Mouse (Mus musculus) cerebellum, adult 11 months (tissue): Measurements from ENCODE around the gene Chil4.
"Not testable (repeated sequence)": the region's sequence is repeated elsewhere in the genome, so short reads cannot be mapped to it uniquely, and the experiment has no call there.

Experiments used
- DNase-seq: peaks from one replicate; pipeline ENCODE4 v3.0.0; 2022

Chil4 gene

GRCm38 (mm10) chr3:106219407-106219806, at the start of gene Chil4:
Gene Chil4 (minus strand): TSS chr3:106219507.
- no peak for DNase-seq

DNA sequence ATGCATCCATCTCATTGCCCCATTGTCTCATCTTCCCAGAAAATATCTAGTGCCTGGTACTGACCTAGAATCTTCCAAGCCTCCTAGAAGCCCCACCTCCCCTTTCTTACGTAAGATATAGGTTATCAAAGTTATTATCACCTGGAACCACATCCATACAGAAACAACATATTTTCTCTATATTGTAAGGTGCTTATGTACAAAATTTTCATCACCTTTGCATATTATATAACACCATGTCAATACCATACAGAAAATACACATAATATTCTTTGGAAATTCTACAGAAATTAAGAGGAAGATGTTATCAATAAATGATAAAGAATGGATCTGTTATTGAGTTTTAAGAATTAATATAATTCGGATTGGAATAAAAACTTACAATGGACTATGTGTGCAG, 46.5 kb upstream of the Chil4 start:
- no peak for DNase-seq

DNA sequence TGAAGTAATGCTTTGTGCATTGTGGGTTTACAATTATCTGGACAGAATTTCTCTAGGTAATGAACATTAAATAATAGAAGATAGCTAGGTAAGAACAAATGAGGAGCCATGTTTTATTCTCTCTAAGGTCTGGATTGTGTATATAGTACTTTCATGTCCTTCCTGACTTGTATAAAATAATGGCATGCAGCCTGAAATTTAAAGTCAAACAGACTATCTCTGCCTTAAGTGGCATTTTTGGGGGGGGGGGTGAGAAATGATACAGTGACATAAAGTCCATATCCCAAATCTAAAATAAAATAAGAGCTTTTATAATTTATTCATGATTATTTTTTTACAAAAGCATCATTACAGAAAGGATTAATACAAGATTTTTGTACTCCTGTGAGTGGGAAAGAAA, 45.5 kb upstream of the Chil4 start:
- no peak for DNase-seq

DNA sequence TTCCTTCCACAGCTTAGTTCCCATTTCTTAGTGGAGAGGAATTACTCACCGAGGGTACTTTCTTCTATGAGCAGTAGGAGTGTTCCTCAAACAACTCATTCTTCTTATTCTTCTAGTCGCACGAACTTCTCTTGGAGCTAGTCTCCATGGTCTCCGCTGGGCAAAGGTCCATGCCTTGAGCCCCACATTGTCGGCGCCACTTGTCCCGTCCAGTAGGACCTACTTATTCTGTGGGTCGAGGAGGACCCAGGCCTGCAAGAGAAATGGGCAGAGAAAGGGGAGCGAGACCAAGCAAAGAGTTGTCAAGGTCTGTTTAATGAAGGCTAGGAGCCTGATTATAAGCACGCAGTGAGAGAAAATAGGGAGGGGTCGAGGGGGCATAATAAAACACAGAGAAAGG, 37.8 kb upstream of the Chil4 start:
- DNase-seq, result not testable (repeated sequence)

GRCm38 (mm10) chr3:106252719-106253118, 33.4 kb upstream of the Chil4 start:
- DNase-seq, result no peak

- not testable (repeated sequence) for DNase-seq
These were observed 31.6 kb upstream of the Chil4 start for GRCm38 (mm10) chr3:106250763-106251399.

DNA sequence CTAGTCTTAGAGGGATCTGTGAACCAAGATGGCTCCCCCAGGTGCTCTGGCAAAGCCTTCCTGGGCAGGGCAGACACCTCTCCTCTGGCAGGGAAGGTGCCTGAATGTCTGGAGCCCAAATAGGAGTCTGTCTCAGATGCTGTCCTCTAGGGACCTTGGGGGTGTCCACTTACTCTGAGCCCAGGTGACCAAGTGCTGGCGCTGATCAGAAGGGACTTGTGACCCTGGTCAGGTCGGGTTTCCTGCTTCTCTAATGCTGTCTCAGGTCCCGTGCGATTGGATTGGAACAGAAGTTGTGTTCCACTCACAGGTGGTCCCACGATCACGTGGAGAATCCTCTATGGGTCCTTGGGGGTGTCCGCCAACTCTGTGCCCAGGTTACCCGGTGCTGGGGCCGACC, 28.1 kb upstream of the Chil4 start:
- DNase-seq, result not testable (repeated sequence)

DNA sequence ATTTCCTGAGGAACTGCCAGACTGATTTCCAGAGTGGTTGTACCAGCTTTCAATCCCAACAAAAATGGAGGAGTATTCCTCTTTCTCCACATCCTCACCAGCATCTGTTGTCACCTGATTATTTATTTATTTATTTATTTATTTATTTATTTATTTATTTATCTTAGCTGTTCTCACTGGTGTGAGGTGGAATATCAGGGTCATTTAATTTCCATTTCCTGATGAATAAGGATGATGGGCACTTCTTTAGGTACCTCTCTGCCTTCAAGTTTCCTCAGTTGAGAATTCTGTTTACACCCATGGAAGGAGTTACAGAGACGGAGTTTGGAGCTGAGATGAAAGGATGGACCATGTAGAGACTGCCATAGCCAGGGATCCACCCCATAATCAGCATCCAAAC, 20.9 kb upstream of the Chil4 start:
- not testable (repeated sequence) for DNase-seq

GRCm38 (mm10) chr3:106239196-106239791, 20.0 kb upstream of the Chil4 start:
- DNase-seq, result no peak

- DNase-seq, result not testable (repeated sequence)
These were observed 4.1 kb upstream of the Chil4 start for GRCm38 (mm10) chr3:106223391-106223790.

DNA sequence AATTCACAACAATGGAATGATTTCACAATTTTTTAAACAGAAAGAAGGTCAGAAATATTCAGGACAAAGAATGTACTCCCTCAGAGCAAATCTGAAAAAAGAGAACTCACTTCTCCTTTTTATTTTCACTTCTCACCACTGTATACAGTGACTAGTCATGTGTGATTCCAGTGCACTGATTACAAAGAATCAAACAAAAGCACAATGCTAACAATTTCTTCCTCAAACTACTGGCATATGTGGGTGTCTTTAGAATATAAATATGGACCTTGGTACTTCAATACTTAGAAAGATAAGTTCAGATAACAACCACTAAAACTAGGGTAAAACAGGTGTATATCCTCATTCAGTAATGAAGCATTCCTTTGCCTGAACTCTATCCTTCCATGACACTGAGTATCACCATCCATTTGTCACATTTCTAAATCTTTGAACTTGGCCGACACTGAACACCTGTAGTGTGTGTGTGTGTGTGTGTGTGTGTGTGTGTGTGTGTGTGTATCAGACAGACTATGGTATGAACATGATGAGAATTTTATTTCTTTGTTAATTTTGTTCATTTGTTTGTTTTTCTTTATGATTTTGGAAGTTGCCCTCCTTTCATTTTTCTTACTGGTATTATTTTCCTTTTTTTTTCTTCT, 2.4 kb upstream of the Chil4 start:
- no peak for DNase-seq

DNA sequence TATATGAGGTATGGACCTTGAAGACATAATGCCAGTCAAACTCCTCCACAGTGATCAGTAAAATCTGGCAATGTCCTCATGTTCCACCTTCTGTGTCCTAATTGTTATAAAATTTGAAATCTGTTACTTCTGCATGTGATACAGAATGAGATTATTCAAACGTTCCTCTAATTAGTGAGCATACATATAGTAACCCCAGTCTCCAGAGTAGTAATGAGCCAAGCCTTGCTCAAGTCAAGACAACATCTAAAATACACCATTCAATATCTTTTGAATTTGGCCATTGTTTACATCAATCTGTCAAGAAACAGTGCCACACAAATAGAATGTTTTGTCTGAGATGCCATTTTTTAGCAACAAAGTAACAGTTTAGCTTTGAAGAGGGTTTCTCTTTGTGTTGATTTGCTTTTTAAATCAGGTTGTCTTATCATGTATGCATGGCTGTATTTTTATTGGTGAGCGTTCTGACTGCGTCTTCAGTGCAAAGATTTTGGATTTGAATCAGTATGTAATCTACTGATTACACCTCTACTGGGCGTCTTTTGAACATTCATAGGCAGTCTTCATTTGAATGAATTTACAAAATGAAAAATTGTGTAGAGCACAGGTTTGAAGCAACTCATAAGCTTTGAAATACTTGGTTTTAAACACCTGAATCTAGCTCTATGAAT, 888 bp downstream of the Chil4 start:
- DNase-seq, result not testable (repeated sequence)

GRCm38 (mm10) chr3:106198030-106198429, 21.3 kb downstream of the Chil4 start:
- DNase-seq, result not testable (repeated sequence)

GRCm38 (mm10) chr3:106197246-106197645, 22.1 kb downstream of the Chil4 start:
- DNase-seq, result not testable (repeated sequence)

DNA sequence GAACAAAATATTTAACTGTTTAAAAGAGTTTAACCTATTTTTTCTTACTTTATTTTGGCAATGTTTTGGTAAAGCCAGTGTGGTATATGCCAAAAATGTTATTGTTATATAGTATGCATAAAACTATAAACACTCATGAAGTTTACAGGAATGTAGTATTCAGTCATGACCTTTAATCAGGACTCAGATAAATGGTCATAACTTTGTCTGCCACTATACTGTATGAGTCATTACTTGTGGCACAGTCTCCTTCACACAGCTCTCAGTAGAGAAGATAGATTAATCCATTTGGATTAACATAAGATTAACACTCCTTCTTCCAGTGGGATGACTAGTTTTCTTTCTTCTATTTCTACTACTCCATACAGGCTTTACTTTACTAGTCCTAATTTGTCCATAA, 23.0 kb downstream of the Chil4 start:
- DNase-seq, result no peak

DNA sequence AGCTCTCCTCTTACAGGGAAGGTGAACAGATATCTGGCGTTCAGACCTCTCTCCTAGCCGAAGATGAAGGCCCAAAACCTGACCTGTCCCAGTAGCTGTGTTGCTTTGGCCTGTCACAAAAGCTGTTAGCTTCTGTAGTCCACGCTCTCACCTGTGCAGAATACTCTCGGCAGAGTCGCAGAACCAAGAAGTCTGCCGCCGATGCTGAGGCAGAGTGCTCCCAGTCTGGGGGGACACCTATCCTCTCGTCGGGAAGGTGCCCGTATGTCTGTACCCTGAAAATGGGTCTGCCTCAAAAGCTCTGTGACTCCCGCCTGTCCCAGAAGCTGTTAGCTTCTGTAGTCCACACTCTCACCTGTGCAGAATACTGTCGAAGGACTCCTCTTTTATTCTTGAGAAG, 23.8 kb downstream of the Chil4 start:
- DNase-seq, result no peak

GRCm38 (mm10) chr3:106187991-106188390, 31.3 kb downstream of the Chil4 start:
- no peak for DNase-seq

DNA sequence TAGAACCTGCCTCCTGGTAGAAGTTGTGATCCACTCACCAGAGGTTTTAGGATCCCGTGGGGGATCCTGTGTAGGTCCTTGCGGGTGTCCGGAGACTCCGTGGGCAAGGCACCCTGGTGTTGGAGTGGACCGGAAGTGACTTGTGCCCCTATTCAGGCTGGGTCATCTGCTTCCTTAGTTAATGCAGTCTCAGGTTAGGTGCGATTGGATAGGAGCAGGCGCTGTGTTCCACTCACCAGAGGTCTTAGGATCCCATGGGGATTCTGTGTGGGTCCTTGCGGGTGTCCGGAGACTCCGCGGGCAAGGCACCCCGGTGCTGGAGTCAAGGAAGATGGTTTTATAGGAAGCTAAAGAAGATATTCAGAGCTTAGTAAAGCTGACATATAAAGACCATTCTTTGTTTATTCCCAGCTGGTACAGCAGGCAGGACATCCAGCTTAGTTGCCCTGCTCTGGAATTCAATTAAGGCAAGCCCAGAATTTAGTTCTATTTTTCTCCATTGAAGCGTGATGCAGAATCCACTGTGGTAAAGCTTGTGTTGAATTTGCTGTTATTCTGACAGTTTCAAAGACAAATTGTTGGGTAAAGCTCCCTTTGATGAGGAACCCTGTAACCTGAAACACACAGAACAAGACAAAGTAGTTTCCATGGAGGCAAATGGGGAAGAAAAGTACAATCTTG, 41.7 kb downstream of the Chil4 start:
- DNase-seq, result no peak

GRCm38 (mm10) chr3:106174971-106175370, 44.3 kb downstream of the Chil4 start:
- not testable (repeated sequence) for DNase-seq

- DNase-seq, result not testable (repeated sequence)
These were observed 46.8 kb downstream of the Chil4 start for GRCm38 (mm10) chr3:106172506-106172905.

GRCm38 (mm10) chr3:106171135-106171731, 48.1 kb downstream of the Chil4 start:
- DNase-seq, result no peak

GRCm38 (mm10) chr3:106170522-106171053, 48.7 kb downstream of the Chil4 start:
- DNase-seq, result no peak
